Mouse (Mus musculus) G1E (cell line): Measurements from ENCODE around the gene Mob3c. TPM values are rescaled to one million over a fixed set of nuclear protein-coding genes. Genes with fewer than 3 reads are reported as not detected.
A peak's percentile ranks its signal among the peaks of the same experiment; 100 is the strongest.

Experiments
- ATAC-seq: 2 replicates; pipeline ENCODE4 v1.8.0; 2016; ENCODE audit warnings: mild to moderate bottlenecking; ENCODE audit not compliant: insufficient number of reproducible peaks, poor library complexity, low FRiP score, severe bottlenecking; ENCODE audit errors: extremely low read depth
- DNase-seq: peaks from one replicate; pipeline ENCODE4 v3.0.0; 2012; ENCODE audit warnings: low spot score
- H3K27me3 ChIP-seq: 2 replicates; pipeline ENCODE4 v1.6.1; 2012; ENCODE audit warnings: mild to moderate bottlenecking, low read length, inconsistent platforms; ENCODE audit not compliant: insufficient read depth
- H3K36me3 ChIP-seq: replicated peaks from 2 replicates; pipeline ENCODE3; 2012; ENCODE audit warnings: mild to moderate bottlenecking, inconsistent platforms
- H3K4me1 ChIP-seq: 2 replicates; pipeline ENCODE4 v1.6.1; 2012; ENCODE audit warnings: low read depth, low read length, inconsistent platforms, mixed read lengths; ENCODE audit not compliant: insufficient read depth
- H3K4me3 ChIP-seq: 2 replicates; pipeline ENCODE4 v1.5.1; 2012; ENCODE audit warnings: low read depth, mild to moderate bottlenecking, inconsistent platforms, low read length, moderate library complexity, mixed read lengths
- H3K9me3 ChIP-seq: replicated peaks from 2 replicates; pipeline ENCODE4 v1.6.1; 2012; ENCODE audit warnings: inconsistent platforms
- CTCF ChIP-seq: IDR thresholded peaks from 2 replicates; pipeline ENCODE4 v1.5.1; 2012; ENCODE audit warnings: low read depth, low read length, inconsistent platforms, mixed read lengths
- GATA1 ChIP-seq: IDR thresholded peaks from 2 replicates; pipeline ENCODE4 v1.6.1; 2012; ENCODE audit warnings: borderline replicate concordance, low read length, inconsistent platforms, mixed read lengths
- GATA2 ChIP-seq: IDR thresholded peaks from 2 replicates; pipeline ENCODE4 v1.6.1; 2012; ENCODE audit warnings: low read depth, low read length, inconsistent platforms, borderline replicate concordance
- POLR2AphosphoS5 ChIP-seq: IDR thresholded peaks from 2 replicates; pipeline ENCODE4 v1.6.1; 2012; ENCODE audit warnings: low read depth, low read length, inconsistent platforms; ENCODE audit not compliant: insufficient replicate concordance
- TAL1 ChIP-seq: conservative IDR thresholded peaks from 2 replicates; pipeline ENCODE4 v1.6.1; 2012; ENCODE audit warnings: low read depth, low read length, inconsistent platforms, mixed read lengths
- polyA plus RNA-seq: library from polyadenylated mRNA; stranded (reverse); fragments of >175 nt; gene quantifications from 2 replicates; pipeline ENCODE4 v1.2.3, GENCODE M21; 2012
- total RNA-seq, 2 experiments: library from RNA; stranded (forward) in 1 of 2; stranded (reverse) in 1 of 2; fragments of 200-1000 nt in 1 of 2; fragments of >200 nt in 1 of 2; fragmentation: Nextera tagmentation in 1 of 2; gene quantifications; 2 replicates each; pipeline ENCODE4 v1.2.3; 2014 to 2017

Mob3c gene
- total RNA-seq (2014; fragmentation: Nextera tagmentation), result 7.1 and 7.9 TPM in 2 replicates
- total RNA-seq (2017), result 16.7 and 20.9 TPM in 2 replicates
- 7.9 TPM in 2 replicates for polyA plus RNA-seq

DNA sequence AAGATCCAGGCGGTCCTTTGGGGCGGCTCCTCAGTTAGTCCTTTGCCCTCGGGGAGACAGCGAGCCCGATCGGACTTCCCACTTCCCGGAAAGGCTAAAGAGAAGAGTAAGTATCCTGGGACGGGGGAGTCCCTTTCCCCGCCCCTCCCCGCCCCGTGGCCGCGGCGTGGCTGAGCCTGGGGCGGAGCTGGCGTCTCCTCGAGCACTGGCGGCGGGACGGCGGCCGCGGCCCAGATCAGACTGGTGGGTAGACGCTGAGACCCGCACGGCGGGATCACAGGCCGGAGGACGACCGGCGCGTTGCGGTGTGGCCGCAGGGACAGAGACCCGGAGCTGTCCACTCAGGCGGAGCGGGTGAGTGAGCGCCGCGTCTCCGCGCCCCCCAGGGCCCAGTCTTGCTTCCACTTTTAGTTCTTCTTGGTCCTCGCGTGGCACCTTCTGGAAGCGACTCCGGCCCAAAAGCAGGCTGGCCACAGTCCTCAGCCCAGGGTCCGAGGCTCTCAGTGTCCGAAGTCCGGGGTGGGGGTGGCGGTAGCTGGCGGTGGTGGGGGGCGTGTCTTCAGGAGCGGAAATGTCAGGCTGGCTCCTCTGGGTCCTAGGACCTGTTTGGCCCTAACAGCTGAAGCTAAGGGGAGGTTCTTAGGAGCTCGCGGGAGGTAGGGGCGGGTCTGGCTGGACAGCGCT lies at the start of gene Mob3c:
Gene Mob3c (plus strand): TSS at position 205 of the 684 bp plus-strand sequence.
- Histone ChIP-seq H3K9me3 (no peaks in the 10 kb centered on the region), H3K4me3 (peak within 1 kb of the TSS; percentile 80), H3K4me1 (peaks cover 46% of the 10 kb centered on the region), H3K36me3 (peaks cover 37% of the 10 kb centered on the region), H3K27me3 (no peaks in the 10 kb centered on the region)
- TF ChIP-seq POLR2AphosphoS5 (no peak), GATA2 (no peak), CTCF (no peak)
- DNase-seq, result peak; percentile 79
- peak; percentile 93 for ATAC-seq

DNA sequence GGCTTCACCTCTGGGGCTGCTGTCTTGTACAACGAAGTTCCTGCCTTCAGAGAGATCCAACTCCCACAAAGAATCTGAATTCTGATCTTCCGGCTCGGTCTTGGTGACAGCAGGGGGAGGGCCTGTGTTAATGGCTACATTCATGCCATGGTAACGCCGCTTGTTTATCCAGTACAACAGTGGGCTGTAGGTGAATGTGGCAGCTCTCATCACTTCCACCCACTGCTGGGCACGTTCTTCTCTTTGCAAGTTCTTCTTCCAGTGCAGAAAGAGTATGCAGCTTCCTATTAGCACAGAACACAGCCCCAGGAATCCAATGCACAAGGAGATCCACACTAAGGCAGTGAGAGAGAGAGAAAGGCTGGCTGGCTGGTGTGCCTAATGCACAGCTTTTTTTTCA lies 47.6 kb upstream of the Mob3c start:
- Histone ChIP-seq H3K4me1 (peaks cover 9% of the 10 kb centered on the region; the same call in 1 of the 2 replicates), H3K4me3 (no peak overlapping the region), H3K36me3 (peaks cover 21% of the 10 kb centered on the region), H3K9me3 (no peaks in the 10 kb centered on the region), H3K27me3 (peaks cover 7% of the 10 kb centered on the region; the same call in 1 of the 2 replicates)
- TF ChIP-seq GATA2 (no peak), TAL1 (no peak), POLR2AphosphoS5 (no peak), CTCF (no peak), GATA1 (no peak)
- ATAC-seq (no peak), DNase-seq (no peak)

DNA sequence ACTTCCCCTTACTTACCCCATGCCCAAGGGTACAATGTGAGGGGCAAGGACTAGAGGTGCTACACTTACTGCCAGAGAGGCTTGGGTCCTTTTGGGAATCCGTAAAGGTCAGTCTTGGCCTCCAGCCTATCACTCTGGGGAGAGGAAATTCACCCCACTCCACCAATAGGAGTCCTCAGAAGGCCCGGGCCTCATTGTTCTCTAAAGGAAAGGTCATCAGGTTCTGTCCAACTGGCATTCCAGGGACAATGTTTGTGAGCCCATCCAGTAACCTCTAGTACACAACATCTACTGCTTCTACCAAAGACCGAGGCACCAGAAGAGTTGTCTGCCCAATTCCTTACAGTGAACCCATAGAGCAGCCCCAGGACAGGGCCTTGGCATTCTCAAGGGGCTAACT lies 47.0 kb upstream of the Mob3c start, which contains the start of gene Tex38:
Gene Tex38 (minus strand): TSS at position 101 of the 400 bp plus-strand sequence.
- TF ChIP-seq TAL1 (no peak), GATA1 (no peak), POLR2AphosphoS5 (no peak), CTCF (no peak), GATA2 (no peak)
- Histone ChIP-seq H3K4me1 (peaks cover 14% of the 10 kb centered on the region), H3K4me3 (no peak within 1 kb of the TSS), H3K36me3 (peaks cover 21% of the 10 kb centered on the region), H3K9me3 (no peaks in the 10 kb centered on the region), H3K27me3 (peaks cover 7% of the 10 kb centered on the region; the same call in 1 of the 2 replicates)
- ATAC-seq (no peak), DNase-seq (no peak)

DNA sequence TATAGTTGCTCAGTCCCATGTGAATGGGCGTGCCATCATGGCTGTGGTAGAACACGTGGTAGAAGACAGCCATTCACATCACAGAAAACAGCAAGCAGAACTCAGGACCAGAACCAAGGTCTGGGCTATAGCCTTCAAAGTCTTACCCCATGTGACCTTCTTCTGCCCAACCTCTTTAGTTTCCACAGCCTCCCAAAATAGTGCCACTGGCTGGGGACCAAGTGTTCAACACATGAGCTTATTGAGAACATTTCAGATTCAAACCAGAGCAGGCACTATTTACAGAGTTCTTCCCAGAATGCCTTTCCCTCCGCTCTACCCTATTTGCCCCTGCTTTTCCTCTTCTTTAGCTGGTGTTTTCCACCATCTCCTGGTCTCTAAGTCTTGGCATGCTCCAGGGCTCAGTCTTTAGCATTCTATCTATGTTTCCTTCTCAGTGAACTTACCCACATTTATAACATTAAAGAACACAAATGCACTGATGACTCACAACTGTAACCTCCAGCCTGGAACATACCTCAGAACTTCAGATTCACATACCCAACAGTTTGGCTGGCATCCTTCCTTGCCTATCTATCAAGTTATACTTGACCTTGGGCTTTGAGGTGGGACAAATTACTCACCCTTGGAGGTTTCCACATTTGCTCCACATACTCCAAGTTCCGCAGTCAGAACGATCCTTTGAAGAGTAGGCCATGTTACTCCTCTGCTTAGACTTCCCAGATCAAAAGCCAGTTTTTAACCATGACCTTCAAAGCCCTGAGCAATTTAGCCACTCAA lies 45.7 kb upstream of the Mob3c start:
- DNase-seq (no peak), ATAC-seq (no peak)
- TF ChIP-seq TAL1, result no peak
- no peak for TF ChIP-seq GATA1
- TF ChIP-seq POLR2AphosphoS5, result no peak
- TF ChIP-seq CTCF, result no peak
- Histone ChIP-seq H3K27me3 (peaks cover 7% of the 10 kb centered on the region; the same call in 1 of the 2 replicates), H3K4me3 (no peak overlapping the region), H3K9me3 (no peaks in the 10 kb centered on the region), H3K36me3 (peaks cover 13% of the 10 kb centered on the region), H3K4me1 (peaks cover 15% of the 10 kb centered on the region)

DNA sequence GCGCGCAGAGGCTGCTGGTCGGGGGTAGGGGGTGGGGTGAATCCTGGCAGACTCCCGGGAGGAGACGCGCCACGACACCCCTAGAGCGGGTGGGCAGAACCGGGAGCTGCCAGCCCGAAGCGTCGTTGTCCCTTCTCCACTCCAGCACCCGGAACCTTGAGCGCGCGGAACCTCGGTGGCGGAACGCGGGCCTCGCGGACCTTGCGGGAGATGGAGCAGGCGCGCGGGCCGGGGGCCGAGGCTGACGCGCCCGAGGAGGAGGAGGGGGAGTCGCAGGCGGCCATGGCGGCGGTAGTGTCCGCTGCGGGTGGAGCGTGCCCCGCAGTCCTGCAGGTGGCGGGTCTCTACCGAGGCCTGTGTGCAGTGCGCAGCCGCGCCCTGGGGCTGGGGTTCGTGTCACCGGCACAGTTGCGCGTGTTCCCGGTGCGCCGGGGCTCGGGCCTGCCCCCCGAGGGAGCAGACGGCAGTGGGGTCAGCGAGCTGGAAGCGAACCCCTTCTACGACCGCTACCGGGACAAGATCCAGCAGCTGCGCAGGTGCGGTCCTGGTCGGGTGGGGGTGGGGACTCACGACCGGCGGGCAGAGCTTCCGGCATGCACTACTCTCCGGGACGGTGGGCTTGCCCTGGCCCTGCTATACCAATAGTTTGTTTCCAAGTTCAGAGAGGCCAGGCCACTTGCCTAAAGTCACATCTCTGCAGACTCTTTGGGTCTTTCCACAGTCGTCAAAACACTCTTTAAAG lies 43.0 kb upstream of the Mob3c start, which contains the start of gene Atpaf1:
Gene Atpaf1 (plus strand): TSS at position 44 of the 742 bp plus-strand sequence.
- Histone ChIP-seq H3K9me3 (no peaks in the 10 kb centered on the region), H3K27me3 (peaks cover 7% of the 10 kb centered on the region; the same call in 1 of the 2 replicates), H3K4me1 (peaks cover 15% of the 10 kb centered on the region), H3K4me3 (peak within 1 kb of the TSS; percentile 80), H3K36me3 (peaks cover 28% of the 10 kb centered on the region)
- ATAC-seq, result peak; percentile 22; the same call in 1 of the 2 replicates
- peak; percentile 51 for DNase-seq
- TF ChIP-seq POLR2AphosphoS5 (no peak), CTCF (no peak), GATA2 (no peak), GATA1 (no peak), TAL1 (no peak)
